Mouse (Mus musculus) intestine, postnatal 0 days (tissue): ENCODE data around the gene Cacna1e. TPM values are rescaled to one million over a fixed set of nuclear protein-coding genes. Genes with fewer than 3 reads are reported as not detected.

ENCODE experiments used
- ATAC-seq: fragments of 200-750 bp; cut with Nextera tagmentation; 2 replicates; pipeline ENCODE4 v1.8.0; 2017; ENCODE audit warnings: mild to moderate bottlenecking, moderate TSS enrichment, moderate library complexity
- H3K27ac ChIP-seq: fragments of 300-500 bp; sonication (generic); 2 replicates; pipeline ENCODE4 v1.5.1; 2014; ENCODE audit warnings: mild to moderate bottlenecking, low read depth, low read length, moderate library complexity
- H3K27me3 ChIP-seq: fragments of 300-500 bp; sonication (generic); replicated peaks from 2 replicates; pipeline ENCODE4 v1.6.1; 2014; ENCODE audit warnings: low read length, mixed read lengths; ENCODE audit not compliant: control insufficient read depth, insufficient read depth
- H3K36me3 ChIP-seq: fragments of 300-500 bp; sonication (generic); 2 replicates; pipeline ENCODE4 v1.6.1; 2014; ENCODE audit warnings: mild to moderate bottlenecking, moderate library complexity; ENCODE audit not compliant: control insufficient read depth, insufficient read depth
- H3K4me1 ChIP-seq: fragments of 300-500 bp; sonication (generic); replicated peaks from 2 replicates; pipeline ENCODE4 v1.6.1; 2014; ENCODE audit warnings: antibody characterized with exemption, low read length, mixed read lengths; ENCODE audit not compliant: control insufficient read depth, insufficient read depth
- H3K4me2 ChIP-seq: fragments of 300-500 bp; sonication (generic); replicated peaks from 2 replicates; pipeline ENCODE4 v1.6.1; 2014; ENCODE audit warnings: low read depth, mild to moderate bottlenecking, moderate library complexity
- H3K4me3 ChIP-seq: fragments of 300-500 bp; sonication (generic); 2 replicates; pipeline ENCODE4 v1.5.1; 2014; ENCODE audit warnings: low read depth, low read length
- H3K9ac ChIP-seq: fragments of 300-500 bp; sonication (generic); 2 replicates; pipeline ENCODE4 v1.6.1; 2014; ENCODE audit warnings: mild to moderate bottlenecking, low read depth, low read length
- H3K9me3 ChIP-seq: fragments of 300-500 bp; sonication (generic); 2 replicates; pipeline ENCODE4 v1.6.1; 2016; ENCODE audit warnings: mixed run types; ENCODE audit not compliant: control insufficient read depth
- CTCF ChIP-seq: sonication (generic); IDR thresholded peaks from 2 replicates; pipeline ENCODE4 v1.5.1; 2016; ENCODE audit warnings: low read depth, mild to moderate bottlenecking, control low read depth, antibody characterized with exemption, moderate library complexity
- WGBS: fragments of 180-500 bp; shearing (Covaris S2); extraction: QIAGEN DNeasy Blood & Tissue Kit; methylation state at CpG from one replicate; pipeline ENCODE4 v1.1.7; 2014; 5-methylcytosine and 5-hydroxymethylcytosine counted together
- polyA plus RNA-seq: library from polyadenylated mRNA; unstranded; fragments of >200 nt; fragmentation: Nextera tagmentation; extraction: Ambion mirVana; gene quantifications from 2 replicates; pipeline ENCODE4 v1.2.1, GENCODE M21; 2015

Cacna1e gene
- polyA plus RNA-seq, 1 experiment from 2014 or later: 0.74 TPM

- H3K9ac ChIP-seq: no peak overlapping the region
- no peak for TF ChIP-seq CTCF
- H3K4me3 ChIP-seq: no peak overlapping the region
- 86% methylated on average over 2 of the region's 2 CpGs for WGBS
- H3K9me3 ChIP-seq: no peaks in the 10 kb centered on the region
- H3K36me3 ChIP-seq: no peaks in the 10 kb centered on the region
- H3K27ac ChIP-seq: no peak overlapping the region
- no peaks in the 10 kb centered on the region for H3K4me1 ChIP-seq
- ATAC-seq: no peak
- no peak overlapping the region for H3K4me2 ChIP-seq
- no peaks in the 10 kb centered on the region for H3K27me3 ChIP-seq
Measured at GRCm38 (mm10) chr1:154458601-154459000, 425.7 kb downstream of the Cacna1e start.

- Histone ChIP-seq H3K4me3 (no peak overlapping the region), H3K36me3 (no peaks in the 10 kb centered on the region), H3K4me1 (no peaks in the 10 kb centered on the region), H3K27ac (no peak overlapping the region), H3K27me3 (no peaks in the 10 kb centered on the region), H3K9ac (no peak overlapping the region), H3K9me3 (no peaks in the 10 kb centered on the region), H3K4me2 (no peak overlapping the region)
- no peak for ATAC-seq
- 77% methylated on average over 3 of the region's 3 CpGs for WGBS
- no peak for TF ChIP-seq CTCF
Measured at GRCm38 (mm10) chr1:154450799-154451198, 433.5 kb downstream of the Cacna1e start.

GRCm38 (mm10) chr1:154446456-154446855 lies 437.8 kb downstream of the Cacna1e start:
- TF ChIP-seq CTCF: no peak
- 37% methylated on average over 3 of the region's 3 CpGs for WGBS
- no peak overlapping the region for H3K9ac ChIP-seq
- no peaks in the 10 kb centered on the region for H3K36me3 ChIP-seq
- no peak for ATAC-seq
- no peaks in the 10 kb centered on the region for H3K27me3 ChIP-seq
- no peak overlapping the region for H3K4me2 ChIP-seq
- H3K4me1 ChIP-seq: no peaks in the 10 kb centered on the region
- H3K9me3 ChIP-seq: no peaks in the 10 kb centered on the region
- no peak overlapping the region for H3K27ac ChIP-seq
- H3K4me3 ChIP-seq: no peak overlapping the region

GRCm38 (mm10) chr1:154433520-154433919 lies 450.8 kb downstream of the Cacna1e start:
- Histone ChIP-seq H3K4me1 (no peaks in the 10 kb centered on the region), H3K4me3 (no peak overlapping the region), H3K36me3 (no peaks in the 10 kb centered on the region), H3K27ac (no peak overlapping the region), H3K27me3 (no peaks in the 10 kb centered on the region), H3K9me3 (no peaks in the 10 kb centered on the region), H3K4me2 (no peak overlapping the region), H3K9ac (no peak overlapping the region)
- 82% methylated on average over 1 of the region's 1 CpGs for WGBS
- no peak for ATAC-seq
- no peak for TF ChIP-seq CTCF

- 82% methylated on average over 1 of the region's 1 CpGs for WGBS
- no peak overlapping the region for H3K9ac ChIP-seq
- no peak overlapping the region for H3K4me2 ChIP-seq
- H3K4me1 ChIP-seq: no peaks in the 10 kb centered on the region
- no peak overlapping the region for H3K4me3 ChIP-seq
- ATAC-seq: no peak
- no peak for TF ChIP-seq CTCF
- no peaks in the 10 kb centered on the region for H3K36me3 ChIP-seq
- H3K9me3 ChIP-seq: no peaks in the 10 kb centered on the region
- no peak overlapping the region for H3K27ac ChIP-seq
- H3K27me3 ChIP-seq: no peaks in the 10 kb centered on the region
Measured at GRCm38 (mm10) chr1:154433112-154433511, 451.2 kb downstream of the Cacna1e start.

GRCm38 (mm10) chr1:154428276-154428675 lies 456.0 kb downstream of the Cacna1e start:
- WGBS: 82% methylated on average over 7 of the region's 7 CpGs
- no peak for TF ChIP-seq CTCF
- H3K27me3 ChIP-seq: no peaks in the 10 kb centered on the region
- no peaks in the 10 kb centered on the region for H3K36me3 ChIP-seq
- H3K27ac ChIP-seq: no peak overlapping the region
- no peak for ATAC-seq
- H3K4me3 ChIP-seq: no peak overlapping the region
- no peak overlapping the region for H3K4me2 ChIP-seq
- H3K9me3 ChIP-seq: no peaks in the 10 kb centered on the region
- no peak overlapping the region for H3K9ac ChIP-seq
- H3K4me1 ChIP-seq: no peaks in the 10 kb centered on the region

GRCm38 (mm10) chr1:154418278-154418677 lies 466.0 kb downstream of the Cacna1e start:
- Histone ChIP-seq H3K4me1 (no peaks in the 10 kb centered on the region), H3K9me3 (no peaks in the 10 kb centered on the region), H3K4me2 (no peak overlapping the region), H3K4me3 (no peak overlapping the region), H3K27ac (no peak overlapping the region), H3K36me3 (no peaks in the 10 kb centered on the region), H3K27me3 (no peaks in the 10 kb centered on the region), H3K9ac (no peak overlapping the region)
- ATAC-seq: no peak
- WGBS: 62% methylated on average over 5 of the region's 5 CpGs
- TF ChIP-seq CTCF: no peak; the same call in 1 of the 2 replicates
